Mouse (Mus musculus): Measurements from ENCODE around the gene Krt4.

DNA sequence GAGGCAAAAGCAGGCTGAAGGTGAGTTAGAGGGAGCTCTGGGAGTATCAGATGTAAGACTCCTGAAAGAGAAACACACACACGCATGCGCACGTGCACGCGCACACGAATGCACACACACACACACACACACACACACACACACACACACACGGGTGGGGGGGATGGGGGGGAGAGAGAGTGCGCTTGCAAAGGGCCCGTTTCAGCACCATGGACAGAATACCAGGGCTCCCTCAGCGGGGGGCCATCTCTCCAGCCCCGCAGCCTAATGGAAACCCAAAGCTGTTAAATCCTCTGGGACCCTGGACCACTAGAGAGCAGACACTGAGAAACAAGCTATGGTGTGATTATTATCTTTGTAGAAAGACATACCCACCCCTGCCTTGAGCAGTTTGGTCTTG lies 44.8 kb downstream of the Krt4 start:
- TF ChIP-seq CTCF (IDR thresholded peaks at IDR 0.05; ENCODE audit: low read depth, low read length): no peak
- no peak for TF ChIP-seq GATA1 (IDR thresholded peaks at IDR 0.05; ENCODE audit: borderline replicate concordance, low read length)
- no peak for TF ChIP-seq POLR2AphosphoS5 (IDR thresholded peaks at IDR 0.05; ENCODE audit: insufficient replicate concordance, low read depth, low read length)
- TF ChIP-seq GATA2 (IDR thresholded peaks at IDR 0.05; ENCODE audit: borderline replicate concordance, low read depth, low read length): no peak
- no peak for TF ChIP-seq TAL1 (conservative IDR thresholded peaks at IDR 0.05; ENCODE audit: low read depth, low read length)
